Mouse (Mus musculus) spleen, postnatal 36 days (tissue): ENCODE results near the gene AL607142.1.

ENCODE experiments used
- DNase-seq, 2 experiments: peaks; one replicate each; pipeline ENCODE4 v3.0.0; 2022; ENCODE audit warnings: low spot score in 2 of 2, mixed read lengths in 1 of 2

The AL607142.1 gene

DNA sequence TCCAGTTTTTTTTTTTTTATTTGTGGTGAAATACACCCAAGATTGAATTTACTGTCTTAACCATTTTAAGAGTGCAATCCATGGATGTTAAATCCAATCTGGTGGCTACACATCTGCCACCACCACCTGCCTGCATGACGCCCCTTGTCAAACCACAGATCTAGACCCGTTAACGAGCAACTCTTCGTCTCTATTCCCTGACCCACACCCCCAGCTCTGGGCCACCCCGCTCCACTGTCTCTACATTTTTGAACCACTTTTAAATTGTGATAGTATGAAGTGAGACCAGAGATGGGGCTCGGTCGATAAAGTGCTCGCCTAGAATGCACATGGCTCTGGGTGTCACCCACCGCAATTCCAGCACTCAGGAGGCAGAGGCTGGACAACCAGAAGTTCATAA lies 8.3 kb upstream of the AL607142.1 start:
- no peak for DNase-seq

GRCm38 (mm10) chr4:120057529-120057928 lies 7.3 kb upstream of the AL607142.1 start:
- DNase-seq = no peak

DNA sequence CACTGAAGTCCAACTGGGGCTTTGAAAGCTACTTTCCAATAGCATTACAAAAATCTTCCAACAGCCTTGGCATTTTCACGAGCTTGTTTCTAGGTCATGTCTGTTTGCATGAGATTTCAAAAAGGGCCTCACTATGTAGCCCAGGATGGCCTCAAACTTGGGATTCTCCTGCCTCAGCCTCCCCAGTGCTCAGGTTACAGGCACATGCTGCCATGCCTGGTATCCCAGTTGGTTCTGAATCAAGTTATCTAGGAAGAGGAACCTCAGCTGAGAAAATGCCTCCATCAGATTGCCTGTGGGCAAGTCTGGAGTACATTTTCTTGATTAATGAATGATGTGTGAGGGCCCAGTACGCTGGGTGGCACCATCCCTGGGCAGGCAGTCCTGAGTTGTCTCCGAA lies 6.6 kb upstream of the AL607142.1 start:
- DNase-seq = no peak

DNA sequence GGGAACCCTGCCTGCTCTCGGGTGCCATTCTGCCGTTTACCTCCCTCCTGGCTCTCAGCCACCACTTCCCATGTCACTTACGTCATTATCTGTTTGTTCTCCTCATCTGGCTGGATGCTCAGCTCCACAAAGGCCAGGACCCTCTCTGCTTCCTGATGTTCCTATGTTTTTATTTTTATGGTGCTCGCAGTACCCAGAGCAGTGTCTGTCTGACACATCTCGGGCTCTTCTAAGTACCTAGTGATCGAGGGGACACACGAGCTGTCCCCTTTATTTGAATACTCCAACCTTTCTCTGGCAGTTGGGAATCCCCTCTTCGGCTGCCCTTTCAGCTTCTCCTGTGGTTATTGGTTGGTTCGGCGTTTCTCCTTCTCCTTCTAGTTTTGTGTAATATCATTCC lies 6.0 kb upstream of the AL607142.1 start:
- DNase-seq = no peak

DNA sequence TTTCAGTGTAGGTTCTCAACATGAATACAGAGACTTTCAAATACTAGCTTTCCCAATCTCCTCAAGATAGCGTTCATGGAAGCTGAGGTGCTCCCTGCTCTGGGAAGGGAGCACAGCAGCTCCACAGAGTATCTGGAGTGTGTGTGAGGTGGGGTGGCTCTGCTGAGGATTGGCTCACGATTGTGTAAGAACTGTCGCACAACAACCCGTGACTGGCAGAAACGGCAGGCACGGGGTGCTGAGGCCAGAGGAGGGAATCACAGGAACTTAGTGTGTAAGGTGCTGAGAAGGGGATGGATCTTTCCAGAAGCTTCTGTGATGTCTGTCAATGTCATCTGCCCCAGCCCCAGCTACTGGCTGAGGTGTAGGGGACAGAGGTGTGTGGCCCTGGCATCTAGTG lies 3.1 kb upstream of the AL607142.1 start:
- DNase-seq = no peak

DNA sequence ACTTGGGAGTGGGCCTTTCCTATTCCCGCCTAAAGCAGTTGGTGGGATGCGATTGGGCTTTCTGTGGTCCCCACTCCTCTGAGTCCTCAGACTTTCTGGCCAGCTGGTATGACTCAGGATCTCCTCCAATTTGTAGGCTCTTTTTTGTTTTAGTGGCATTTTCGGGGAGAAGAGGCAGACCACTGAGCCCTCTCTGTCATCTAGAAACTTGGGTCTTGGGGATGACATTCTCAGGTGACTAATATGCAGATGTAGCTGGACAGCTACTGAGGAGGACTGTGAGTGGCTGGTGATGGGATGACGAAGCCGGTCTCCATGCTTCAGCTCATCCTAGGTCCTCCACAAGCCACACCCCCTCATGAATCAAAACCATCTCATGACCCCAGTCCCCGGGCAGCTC lies 2.6 kb upstream of the AL607142.1 start:
- DNase-seq = no peak

DNA sequence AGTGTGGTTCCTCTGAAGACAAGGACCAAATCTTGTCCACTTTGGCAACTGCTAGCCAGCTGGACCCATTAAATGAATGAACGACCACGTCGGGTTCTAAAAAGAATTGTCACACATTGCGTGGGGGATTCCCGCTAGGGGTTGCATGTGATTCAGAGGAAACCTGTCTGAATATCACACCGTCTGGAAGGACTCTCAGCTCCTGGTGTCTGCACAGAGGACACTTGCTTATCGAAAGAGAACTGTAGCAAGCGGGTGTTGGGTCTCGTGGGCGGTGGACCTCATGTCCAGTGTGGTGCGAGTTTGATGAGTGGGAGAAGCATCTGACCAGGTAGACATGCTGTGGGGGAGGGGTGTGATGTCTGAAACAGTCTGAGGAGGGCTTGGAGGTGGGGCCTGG lies 2.0 kb upstream of the AL607142.1 start:
- no peak for DNase-seq

GRCm38 (mm10) chr4:120063353-120064124 lies 1.3 kb upstream of the AL607142.1 start:
- DNase-seq = no peak

DNA sequence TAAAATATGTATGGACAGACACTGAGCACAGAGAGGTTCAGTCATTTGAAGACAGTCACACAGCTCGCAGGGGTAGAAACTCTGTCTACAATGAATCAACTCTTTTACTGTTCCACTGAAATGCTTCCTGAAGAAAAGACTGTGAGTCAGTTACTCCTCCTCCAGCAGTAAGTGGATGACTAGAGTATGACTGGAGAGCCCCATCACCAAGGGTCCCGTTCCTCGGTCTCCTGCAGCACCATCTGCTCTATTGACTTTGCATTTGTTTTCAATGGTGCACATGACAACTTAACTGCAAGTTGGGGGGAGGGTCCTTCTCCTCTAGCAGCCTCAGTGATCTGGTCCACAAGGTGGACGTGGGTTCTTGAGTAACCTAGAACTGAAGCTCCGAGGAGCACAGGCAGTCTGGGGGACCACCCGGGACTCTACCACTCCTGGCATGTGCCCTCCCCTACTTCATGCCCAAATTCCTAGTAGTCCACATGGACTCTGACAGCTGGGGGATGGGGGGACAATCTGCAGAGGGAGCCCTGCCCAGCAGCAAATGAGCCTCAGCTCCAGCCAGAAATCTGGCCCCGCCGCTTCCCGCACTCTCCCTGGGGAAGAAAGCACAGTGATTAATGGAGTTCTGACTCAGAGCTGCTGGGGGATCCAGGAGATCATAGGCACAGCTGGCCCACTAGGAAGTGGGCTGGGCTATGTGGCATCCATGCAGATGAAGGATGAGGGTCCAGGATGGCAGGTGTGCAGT lies 2.2 kb downstream of the AL607142.1 start:
- DNase-seq = no peak

DNA sequence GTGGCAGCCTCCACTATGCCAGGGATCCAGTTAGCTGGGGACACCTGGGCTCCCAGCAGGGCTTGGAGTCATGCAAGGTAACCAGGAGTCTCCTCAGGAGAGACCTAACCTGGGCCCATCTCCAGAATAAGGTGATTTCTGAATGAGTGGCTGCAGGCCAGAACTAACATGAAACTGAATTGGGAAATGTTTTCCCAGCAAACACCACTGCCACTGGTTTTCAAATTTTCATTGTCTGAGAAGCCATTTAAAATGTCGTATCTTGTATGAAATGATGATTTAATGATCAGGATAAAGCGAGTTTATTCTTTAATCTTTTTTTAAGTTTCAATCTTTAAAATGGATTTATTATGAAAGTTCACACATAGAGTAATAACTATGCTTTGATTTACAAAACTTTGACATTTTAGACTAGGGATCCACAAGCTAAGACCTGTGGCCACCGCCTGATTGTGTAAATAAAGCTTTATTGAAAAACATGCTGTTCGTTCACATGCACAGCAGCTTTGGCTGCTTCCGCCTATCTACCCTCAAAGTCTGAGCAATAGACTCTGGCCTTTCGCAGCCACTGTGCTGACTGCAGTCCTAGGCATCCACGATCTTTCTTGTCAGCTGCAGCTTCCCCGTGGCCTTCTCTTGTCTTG lies 2.9 kb downstream of the AL607142.1 start:
- no peak for DNase-seq

DNA sequence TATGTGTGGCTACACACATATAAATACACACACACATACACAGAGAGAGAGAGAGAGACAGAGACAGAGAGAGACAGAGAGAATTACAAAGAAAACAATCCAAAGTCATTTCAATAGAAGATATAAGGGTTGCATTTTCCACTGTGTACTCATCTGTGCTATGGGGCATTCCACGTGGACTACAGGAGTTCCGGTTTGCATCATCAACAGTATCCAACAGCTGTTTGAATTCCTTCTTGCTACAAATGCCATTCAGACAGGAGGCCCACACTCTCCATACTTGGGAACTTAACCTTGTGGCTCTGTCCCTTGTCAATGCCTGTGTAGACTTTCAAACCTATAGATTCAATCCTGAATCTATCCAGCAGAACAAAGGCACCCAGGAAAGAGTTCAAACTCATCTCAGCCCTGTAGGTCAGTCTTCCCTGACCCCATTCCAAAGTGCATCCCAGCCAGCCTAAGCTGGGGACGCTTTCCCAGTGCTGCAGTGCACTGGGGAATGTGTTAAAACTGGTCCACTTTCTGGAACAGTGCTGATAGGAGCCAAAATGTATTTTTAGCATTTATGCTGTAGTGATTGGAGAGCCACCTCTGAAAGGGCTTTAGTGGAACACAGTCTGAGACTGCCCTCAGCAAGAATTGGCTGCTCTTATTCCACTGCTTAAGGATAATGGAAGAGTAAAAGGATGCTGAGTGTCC lies 4.2 kb downstream of the AL607142.1 start:
- DNase-seq = no peak

GRCm38 (mm10) chr4:120069582-120069980 lies 4.8 kb downstream of the AL607142.1 start:
- DNase-seq = no peak

DNA sequence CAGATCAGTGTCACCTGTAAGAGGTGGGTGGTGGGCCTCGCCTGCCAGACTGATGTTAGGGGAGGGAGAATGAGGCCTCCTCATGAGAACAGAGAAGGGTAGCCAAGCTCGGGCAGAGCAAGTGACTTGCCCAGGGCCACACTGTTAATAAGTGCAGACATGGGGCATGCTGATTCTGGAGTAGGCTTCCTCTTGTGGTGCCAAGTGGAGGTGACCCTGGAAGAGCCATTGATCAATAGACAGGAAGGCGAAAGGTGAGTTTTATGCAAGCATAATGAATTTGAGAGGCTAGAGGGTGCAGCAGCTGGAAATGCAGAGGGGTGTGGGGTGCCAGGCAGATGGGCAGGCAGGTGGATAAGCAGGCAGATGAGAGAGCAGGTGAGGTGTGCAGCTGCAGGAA lies 6.6 kb downstream of the AL607142.1 start:
- DNase-seq = no peak

DNA sequence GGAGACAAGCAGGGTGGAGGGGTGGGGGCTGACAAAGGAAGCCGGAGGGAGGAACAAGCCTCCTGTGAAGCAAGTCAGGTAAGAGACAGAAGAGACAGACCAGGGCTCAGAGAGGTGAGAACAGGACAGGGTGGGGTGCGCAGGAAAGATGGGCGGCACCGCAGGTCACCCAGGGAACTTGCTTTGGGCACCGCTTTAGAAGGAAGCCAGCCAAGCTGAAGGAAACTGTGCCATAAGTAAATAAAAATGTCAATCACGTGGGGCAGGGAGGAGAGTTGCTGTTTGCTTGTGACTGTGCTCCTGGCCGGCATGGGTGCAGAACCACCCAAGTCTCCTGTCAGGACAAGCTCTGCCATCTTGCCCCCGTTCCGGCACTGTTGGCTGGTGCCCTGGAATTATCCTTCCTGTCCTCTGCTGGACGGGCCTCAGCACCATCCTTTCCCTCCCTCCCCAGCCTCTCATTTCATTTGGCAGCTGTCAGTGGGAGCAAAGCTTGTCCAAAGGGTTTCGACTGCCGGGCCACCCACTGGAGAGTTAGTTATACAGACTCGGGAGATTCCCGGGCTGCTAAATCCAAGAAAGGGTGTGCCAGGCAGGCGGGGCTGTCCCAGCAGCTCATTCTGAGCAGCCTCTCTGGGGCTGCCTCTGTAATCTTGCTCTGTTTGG lies 7.2 kb downstream of the AL607142.1 start:
- no peak for DNase-seq

GRCm38 (mm10) chr4:120074061-120074460 lies 9.3 kb downstream of the AL607142.1 start:
- DNase-seq = no peak

GRCm38 (mm10) chr4:120077322-120077721 lies 12.5 kb downstream of the AL607142.1 start:
- DNase-seq = no peak

DNA sequence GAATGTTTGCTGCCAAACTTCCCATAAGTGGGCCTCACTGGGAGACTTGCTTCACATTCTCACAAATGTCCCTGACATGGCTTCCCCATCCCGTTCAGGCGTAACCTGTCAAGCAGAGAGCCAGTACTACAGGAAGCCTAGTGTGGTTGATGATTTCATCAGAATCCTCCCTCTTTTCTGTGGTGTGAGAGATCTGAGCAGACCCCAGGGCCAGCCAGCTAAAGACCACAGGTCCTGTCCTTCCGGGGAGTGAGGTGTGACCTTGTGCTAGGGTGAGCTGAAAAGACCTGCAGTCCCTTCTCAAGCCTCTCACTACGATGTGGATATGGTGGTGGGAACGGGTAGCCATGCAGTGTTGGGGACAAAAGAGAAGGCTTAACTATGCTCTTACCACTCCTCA lies 17.7 kb downstream of the AL607142.1 start:
- DNase-seq = no peak

- DNase-seq = no peak
Observed at GRCm38 (mm10) chr4:120083700-120084099, 18.9 kb downstream of the AL607142.1 start.

- no peak for DNase-seq
Observed at GRCm38 (mm10) chr4:120089536-120089935, 24.7 kb downstream of the AL607142.1 start.

- DNase-seq = no peak
Observed at GRCm38 (mm10) chr4:120091997-120092783, 27.4 kb downstream of the AL607142.1 start.

DNA sequence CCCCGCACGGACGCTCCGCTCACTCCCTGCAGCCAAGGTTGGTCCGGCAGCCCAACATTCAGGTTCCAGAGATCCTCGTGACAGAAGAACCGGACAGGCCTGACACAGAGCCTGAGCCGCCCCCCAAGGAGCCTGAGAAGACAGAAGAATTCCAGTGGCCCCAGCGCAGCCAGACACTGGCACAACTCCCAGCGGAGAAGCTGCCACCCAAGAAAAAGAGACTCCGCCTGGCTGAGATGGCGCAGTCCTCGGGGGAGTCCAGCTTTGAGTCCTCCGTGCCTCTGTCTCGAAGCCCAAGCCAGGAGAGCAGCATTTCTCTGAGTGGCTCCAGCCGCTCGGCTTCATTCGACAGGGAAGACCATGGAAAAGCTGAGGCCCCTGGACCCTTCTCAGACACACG lies 32.1 kb downstream of the AL607142.1 start:
- DNase-seq = no peak
